Mouse (Mus musculus): ENCODE data around the gene Arhgap23. TPM values are rescaled to one million over a fixed set of nuclear protein-coding genes. Genes with fewer than 3 reads are reported as not detected.

Arhgap23 gene
- total RNA-seq, 2 experiments from 2014 or later = 51.0 to 52.3 TPM

GRCm38 (mm10) chr11:97435808-97436491, 20.6 kb downstream of the Arhgap23 start:
- peak; percentile 54 for DNase-seq

GRCm38 (mm10) chr11:97437745-97438144, 22.4 kb downstream of the Arhgap23 start:
- peak; percentile 90 for DNase-seq

GRCm38 (mm10) chr11:97438868-97439267, 23.5 kb downstream of the Arhgap23 start:
- DNase-seq = peak; percentile 56

GRCm38 (mm10) chr11:97439935-97440334, 24.6 kb downstream of the Arhgap23 start:
- DNase-seq = peak; percentile 89

GRCm38 (mm10) chr11:97440441-97440881, 25.1 kb downstream of the Arhgap23 start:
- DNase-seq = peak; percentile 54

- peak; percentile 75 for DNase-seq
Measured at GRCm38 (mm10) chr11:97441036-97441657, 25.8 kb downstream of the Arhgap23 start.

- DNase-seq = no peak
Measured at GRCm38 (mm10) chr11:97441658-97442125, 26.4 kb downstream of the Arhgap23 start.

GRCm38 (mm10) chr11:97442891-97443675, 27.8 kb downstream of the Arhgap23 start:
- no peak for DNase-seq

- no peak for DNase-seq
Measured at GRCm38 (mm10) chr11:97445596-97445995, 30.3 kb downstream of the Arhgap23 start.

GRCm38 (mm10) chr11:97445999-97446511, 30.7 kb downstream of the Arhgap23 start:
- DNase-seq = no peak

GRCm38 (mm10) chr11:97447979-97448378, 32.6 kb downstream of the Arhgap23 start:
- no peak for DNase-seq

GRCm38 (mm10) chr11:97448611-97449394, 33.5 kb downstream of the Arhgap23 start:
- no peak for DNase-seq

- DNase-seq = peak; percentile 90
Measured at GRCm38 (mm10) chr11:97449601-97450293, 34.4 kb downstream of the Arhgap23 start.

GRCm38 (mm10) chr11:97450305-97450922, 35.1 kb downstream of the Arhgap23 start:
- DNase-seq = peak; percentile 74

GRCm38 (mm10) chr11:97451625-97452024, 36.3 kb downstream of the Arhgap23 start:
- no peak for DNase-seq

GRCm38 (mm10) chr11:97457120-97457519, 41.8 kb downstream of the Arhgap23 start:
- no peak for DNase-seq

- DNase-seq = no peak
Measured at GRCm38 (mm10) chr11:97461307-97461820, 46.0 kb downstream of the Arhgap23 start.

GRCm38 (mm10) chr11:97462538-97462937, 47.2 kb downstream of the Arhgap23 start:
- DNase-seq = no peak

GRCm38 (mm10) chr11:97463166-97463565, 47.8 kb downstream of the Arhgap23 start:
- no peak for DNase-seq

- no peak for DNase-seq
Measured at GRCm38 (mm10) chr11:97463991-97464390, 48.7 kb downstream of the Arhgap23 start.

- no peak for DNase-seq
Measured at GRCm38 (mm10) chr11:97465957-97466356, 50.6 kb downstream of the Arhgap23 start.

All from heart, postnatal 4 days (tissue).